Mouse (Mus musculus) thymus, adult 2 months (tissue): ENCODE results near the gene Gm20518.

Experiments
- CTCF ChIP-seq: fragments of 200-500 bp; IDR thresholded peaks from 2 replicates; pipeline ENCODE4 v1.5.1; 2012; ENCODE audit warnings: mild to moderate bottlenecking, control low read depth, low read length, moderate library complexity, borderline replicate concordance; ENCODE audit not compliant: control insufficient read depth, poor library complexity, insufficient read depth; ENCODE audit errors: extremely low read depth
- POLR2A ChIP-seq: fragments of 200-500 bp; IDR thresholded peaks from 2 replicates; pipeline ENCODE4 v1.6.1; 2012; ENCODE audit warnings: mild to moderate bottlenecking, low read length, control low read depth, moderate library complexity; ENCODE audit not compliant: control insufficient read depth, poor library complexity, insufficient read depth; ENCODE audit errors: extremely low read depth

- TF ChIP-seq CTCF (no peak), POLR2A (no peak)
Observed at GRCm38 (mm10) chr16:17889689-17890341, 1.7 kb downstream of the Gm20518 start.
